Mouse (Mus musculus): ENCODE results near the gene Slc25a39.
"Not testable (repeated sequence)": the region's sequence is repeated elsewhere in the genome, so short reads cannot be mapped to it uniquely, and the experiment has no call there.

Slc25a39 gene

DNA sequence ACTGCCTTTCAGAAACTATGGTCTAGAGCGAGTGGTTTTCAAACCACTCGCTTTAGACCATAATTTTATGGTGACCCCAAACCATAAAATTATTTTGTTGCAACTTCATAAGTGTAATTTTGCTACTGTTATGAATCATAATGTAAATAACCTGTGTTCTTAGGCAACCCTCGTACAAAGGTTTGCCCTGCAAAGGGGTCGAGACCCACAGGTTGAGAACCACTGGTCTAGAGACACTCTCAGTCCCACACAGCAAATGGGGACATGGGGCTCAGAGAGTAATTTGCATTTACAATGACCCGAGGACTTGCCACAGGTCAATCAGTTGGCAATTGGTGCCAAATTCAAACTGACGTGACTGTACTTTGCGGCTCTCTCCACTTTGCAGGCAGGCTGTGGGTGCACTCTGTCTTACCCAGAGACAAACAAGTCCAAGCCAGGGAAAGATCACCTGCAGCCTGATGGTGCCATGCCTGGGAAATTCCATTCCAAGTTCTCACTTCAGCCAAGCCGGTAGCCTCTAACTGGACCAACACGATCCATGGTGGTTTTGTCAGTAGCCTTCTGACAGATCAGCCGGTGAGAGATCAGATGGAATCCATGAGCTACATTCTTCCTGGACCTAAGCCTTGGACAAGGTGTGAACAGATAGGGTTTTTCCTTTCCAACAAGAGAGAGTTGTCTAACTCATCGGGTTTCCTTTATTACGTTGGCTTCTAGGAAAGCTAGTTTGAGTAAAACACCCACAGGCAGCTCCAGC lies 35.6 kb downstream of the Slc25a39 start:
- no peak for DNase-seq (ENCODE audit: low spot score)

DNA sequence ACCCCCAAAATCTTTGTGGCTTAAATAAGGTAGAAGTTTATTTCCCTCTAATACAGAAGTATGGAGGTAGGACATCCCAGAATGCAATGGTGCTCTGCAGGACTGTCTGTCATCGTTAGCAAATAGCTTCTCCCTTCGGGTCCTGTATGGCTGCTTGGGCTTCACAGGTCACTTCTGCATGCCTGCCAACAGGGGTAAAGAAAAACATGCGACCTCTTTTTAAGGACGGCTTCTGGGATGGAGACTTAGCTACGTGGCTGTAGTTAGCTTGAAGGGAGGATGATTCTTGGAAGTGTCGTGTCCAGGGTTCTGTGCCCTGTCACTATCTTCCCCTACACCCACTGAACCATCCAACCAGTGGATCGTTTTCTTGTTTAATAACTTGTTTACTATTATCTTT lies 37.5 kb downstream of the Slc25a39 start:
- no peak for DNase-seq (ENCODE audit: low spot score)

DNA sequence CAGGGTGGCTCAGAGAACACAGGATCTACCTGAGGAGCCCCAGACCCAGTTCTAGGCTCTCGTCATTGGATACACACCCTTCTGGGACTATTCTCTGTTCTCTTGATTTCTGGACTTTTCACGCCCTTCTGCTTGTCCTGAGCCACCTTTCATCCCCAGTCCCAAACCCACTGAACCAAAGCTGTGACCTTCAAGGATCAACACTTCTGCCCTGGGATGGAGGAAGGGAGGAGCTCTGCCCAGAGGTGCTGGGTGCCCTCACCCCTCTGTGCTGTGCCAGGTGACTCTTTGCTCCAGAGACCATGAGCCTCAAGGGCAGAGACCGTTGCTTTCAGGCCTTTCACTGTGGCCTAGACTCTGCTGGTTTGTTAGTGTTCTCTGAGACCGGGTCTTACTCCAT lies 38.5 kb downstream of the Slc25a39 start:
- DNase-seq (ENCODE audit: low spot score) = no peak

DNA sequence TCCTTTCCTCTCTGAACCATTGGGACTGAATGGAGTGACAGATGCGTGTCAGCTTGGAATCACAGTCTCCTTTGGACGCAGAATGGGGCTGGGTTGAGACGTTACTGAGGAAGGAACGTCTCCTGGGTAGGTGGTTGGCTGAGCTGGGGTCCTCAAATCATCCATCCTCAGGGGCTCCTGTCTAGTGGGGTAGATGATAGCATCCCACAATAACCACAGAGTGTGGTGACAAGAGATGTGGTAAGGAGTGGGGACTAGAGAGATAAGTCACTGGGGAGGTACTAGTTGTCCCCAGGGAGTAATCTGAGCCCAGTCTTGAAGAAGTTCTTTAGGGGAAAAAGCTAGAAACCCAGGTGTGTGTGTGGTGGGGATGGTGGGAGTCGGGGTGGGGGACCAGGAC lies 39.4 kb downstream of the Slc25a39 start:
- no peak for DNase-seq (ENCODE audit: low spot score)

DNA sequence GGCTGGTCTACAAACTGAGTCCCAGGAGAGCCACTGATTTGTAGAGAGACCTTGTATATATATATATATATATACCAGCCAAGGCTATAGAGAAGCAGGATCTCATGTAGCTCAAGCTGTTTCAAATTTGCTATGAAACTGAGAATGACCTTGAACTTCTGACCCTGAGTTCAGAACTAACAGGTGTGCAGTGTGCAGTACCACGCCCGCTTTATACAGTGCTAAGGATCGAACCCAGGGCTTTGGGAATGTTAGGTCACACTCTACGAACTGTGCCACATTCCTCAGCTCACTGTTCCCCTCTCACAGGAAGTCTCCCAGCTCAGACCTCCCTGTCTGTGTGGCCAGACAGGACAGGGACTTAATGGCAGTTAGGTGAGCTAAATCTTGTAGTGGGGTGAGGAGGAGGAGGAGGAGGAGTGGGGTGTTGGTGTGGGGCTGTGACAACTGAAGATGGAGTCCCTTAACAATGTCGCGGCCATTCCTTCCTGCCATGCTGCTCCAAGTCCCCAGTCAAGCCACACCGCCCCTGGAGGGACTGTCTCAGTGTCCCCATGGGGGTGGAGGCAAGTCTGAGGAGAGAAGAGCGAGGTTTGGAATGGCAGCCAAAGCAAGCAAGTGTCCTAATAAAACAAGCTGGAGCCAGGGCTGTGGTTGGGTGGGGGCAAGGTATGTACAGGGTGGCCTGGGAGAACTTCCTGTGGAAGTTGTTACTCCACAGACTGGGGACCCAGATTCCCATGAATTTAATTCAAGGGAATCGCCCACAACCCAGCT lies 40.1 kb downstream of the Slc25a39 start:
- no peak for DNase-seq (ENCODE audit: low spot score)

DNA sequence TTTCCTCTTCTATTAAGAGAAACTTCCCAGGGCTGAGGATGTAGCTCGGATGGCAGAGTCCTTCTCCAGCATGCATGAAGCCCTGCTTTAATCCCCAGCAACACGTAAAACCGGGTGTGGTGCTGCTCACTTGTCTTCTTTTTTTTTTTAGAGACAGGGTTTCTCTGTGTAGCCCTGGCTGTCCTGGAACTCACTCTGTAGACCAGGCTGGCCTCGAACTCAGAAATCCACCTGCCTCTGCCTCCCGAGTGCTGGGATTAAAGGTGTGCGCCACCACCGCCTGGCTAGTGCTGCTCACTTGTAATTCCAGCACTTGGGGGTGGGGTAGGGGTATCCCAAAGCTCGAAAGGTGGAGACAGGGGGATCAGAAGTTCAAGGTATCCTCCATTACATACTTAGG lies 41.6 kb downstream of the Slc25a39 start, which contains the start of gene Slc4a1:
Slc4a1 (minus strand) TSS at position 101 of the 400 bp plus-strand sequence.
- DNase-seq (ENCODE audit: low spot score) = not testable (repeated sequence)

DNA sequence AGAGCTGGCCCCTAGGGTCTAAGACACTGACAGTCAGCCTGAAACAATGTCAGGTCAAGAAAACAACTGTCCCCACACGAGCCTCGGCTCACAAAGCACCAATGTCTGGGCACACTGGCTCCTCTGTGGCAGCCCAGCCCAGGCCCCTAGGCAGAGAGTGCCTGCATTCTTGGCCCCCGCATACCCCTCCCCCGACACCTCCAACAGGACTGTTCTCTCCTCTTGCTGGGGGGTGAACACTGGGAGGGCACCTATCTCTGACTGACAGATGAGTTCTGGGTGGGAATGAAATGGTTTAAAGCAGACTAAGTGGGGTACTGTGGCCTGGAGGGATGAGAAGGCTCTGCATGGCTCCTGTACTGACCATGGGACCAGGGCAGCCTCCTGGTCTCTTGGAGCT lies 42.0 kb downstream of the Slc25a39 start:
- DNase-seq (ENCODE audit: low spot score) = no peak

DNA sequence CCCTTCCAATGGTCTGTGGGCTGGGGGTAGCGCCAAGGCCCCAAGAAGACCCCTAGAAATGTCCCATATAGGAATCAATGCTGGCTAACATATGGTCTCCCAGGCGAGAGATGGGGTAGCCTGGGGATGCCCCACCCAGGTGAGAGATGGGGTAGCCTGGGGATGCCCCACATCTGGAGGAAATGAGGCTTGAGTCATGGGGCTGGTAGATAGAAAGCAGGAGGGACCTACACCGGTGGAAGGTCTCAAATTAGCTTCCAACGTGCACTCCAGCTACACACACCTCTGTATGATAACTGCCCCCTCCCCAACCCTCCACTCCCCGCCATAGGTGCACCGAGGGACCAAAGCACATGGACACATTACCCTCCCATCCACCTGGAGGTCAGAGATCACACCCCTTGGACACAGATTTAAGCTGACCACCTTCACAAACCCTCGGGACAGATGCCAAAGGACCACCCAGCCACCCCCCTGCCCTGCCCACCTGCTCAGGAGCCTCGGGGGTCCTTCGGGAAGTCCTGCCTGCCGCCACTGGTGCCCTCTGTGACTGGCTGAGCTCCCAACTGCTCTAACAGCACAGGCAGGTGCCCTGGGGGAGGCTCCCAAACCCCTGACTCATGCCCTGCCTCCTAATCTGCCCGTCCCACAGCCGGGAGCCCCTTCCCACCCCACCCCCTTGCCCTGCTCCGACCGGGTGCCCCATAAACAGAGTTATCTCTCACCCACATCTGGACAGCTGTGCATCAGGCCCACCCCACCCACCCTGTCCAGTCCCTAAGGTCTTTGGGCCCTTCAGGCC lies 43.0 kb downstream of the Slc25a39 start:
- DNase-seq (ENCODE audit: low spot score) = no peak

DNA sequence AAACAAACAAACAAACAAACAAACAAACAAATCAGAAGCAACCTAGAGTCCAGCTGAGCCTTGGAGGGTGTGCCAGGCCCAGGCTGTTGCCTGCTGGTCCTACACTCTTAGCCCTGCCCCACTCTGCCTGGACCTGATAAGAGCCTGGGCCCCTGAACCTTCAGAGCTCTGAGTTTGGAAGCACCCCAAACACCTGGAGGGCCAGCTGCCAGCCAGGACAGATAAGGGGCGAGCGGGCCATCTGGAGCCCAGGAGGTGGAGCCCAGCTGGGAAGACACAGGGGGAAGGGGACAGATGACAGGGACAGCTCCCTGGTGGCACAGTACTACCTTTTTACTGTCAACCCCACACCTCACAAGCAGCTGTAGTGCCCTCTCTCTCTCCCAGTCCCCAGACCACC lies 44.1 kb downstream of the Slc25a39 start:
- no peak for DNase-seq (ENCODE audit: low spot score)

DNA sequence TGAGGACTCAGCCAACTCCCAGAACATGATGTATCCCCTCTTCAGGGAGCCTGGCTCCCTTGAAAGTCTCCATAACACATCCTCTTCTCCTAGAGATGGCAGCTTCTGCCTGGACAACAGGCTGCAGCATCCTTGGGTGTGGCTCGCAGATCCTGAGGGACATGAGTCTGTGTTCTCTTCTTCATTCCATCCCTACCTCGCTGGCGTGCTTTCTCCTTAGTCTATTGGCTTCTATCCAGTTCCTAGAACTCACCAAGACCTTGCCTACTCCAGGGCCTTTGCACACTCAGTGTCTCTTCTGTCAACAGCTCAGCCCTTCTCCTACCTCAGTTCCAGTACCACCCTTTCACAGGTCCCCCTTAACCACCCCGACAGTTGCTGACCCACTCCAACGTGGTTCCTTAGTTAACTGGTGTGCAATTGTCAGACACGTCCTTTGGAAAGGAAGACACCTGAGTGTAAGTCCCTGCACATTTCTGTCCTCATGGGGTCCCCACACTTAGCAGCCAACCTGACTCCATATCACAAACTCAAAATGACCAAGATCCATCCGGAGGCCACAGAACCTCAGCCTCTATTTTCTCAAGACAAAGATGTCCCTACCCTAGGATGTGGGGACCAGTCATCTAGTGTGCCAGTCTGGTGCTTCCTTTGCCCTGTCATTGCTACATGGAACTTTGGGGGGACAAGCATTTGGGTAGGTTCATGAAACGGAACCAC lies 45.8 kb downstream of the Slc25a39 start:
- no peak for DNase-seq (ENCODE audit: low spot score)

DNA sequence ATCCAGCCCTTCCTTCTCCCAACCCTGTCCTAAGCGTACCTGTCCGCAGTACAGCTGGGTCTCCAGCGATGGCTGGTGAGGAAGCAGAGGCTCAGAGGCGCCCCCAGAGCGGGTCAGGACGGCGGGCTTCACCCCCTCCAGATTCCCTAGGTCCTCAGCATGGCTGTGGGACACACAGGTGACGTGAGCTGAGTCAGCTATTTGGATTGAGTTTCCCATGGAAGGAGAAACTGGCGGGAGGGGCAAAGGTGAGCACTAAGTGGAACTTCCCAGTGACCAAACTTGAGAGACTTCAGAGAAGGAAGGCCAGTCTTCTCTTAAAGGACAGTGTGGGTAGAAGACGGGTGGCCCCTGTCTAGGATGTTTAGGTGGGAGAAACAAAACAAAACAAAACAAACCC lies 49.4 kb downstream of the Slc25a39 start:
- DNase-seq (ENCODE audit: low spot score) = no peak

DNA sequence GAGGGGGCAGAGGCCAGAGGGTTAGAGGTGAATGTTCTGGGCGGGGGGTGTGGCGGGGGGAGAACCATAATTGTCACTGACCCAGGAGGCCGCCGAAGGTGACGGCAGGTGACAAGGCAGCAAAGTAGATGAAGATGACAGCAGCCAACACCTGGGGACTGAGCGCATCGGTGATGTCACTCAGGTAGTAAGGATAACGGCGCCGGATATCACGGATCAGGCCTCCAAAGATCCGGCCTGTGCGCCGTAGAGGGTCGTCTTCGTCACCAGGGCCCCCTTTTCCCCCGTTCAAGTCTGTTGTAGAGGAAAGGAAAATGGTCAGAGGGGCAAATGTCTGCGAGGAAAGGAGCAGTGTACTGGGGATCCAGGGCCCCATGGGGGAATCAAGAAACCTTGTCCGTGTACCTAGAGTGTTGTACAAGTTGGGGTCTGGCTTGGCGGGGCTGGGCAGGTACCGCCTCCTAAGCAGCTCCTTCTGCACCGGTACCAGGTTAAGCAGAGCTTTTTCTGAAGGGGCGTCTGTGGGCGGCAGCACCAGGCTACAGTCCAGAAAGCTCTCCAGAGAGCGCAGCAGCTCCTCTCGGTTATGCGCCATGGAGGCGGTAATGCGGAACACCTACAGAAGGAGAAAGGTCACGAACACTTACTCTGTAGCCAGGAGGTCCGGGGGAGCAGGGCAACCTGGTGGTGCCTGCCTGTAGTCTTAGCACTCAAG lies 51.0 kb downstream of the Slc25a39 start:
- DNase-seq (ENCODE audit: low spot score) = no peak

DNA sequence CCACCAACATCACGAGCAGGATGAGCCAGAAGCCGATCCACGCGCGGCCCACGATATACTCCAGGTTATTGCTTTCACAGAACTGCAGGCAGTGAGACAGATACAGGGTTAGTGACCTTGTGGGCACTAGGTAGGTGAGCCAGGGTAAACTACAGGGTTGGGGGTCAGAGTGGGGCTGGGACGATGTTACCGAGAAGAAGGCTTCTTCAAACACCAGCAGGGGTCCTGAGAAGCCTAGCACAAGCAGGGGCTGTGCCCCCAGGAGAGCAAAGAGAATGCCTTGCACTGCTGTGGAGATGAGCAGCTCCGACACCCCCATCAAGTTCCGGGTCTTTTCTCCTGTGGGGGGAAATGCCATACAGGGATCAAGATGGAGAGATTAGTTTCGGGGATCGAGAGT lies 51.6 kb downstream of the Slc25a39 start:
- DNase-seq (ENCODE audit: low spot score) = no peak

DNA sequence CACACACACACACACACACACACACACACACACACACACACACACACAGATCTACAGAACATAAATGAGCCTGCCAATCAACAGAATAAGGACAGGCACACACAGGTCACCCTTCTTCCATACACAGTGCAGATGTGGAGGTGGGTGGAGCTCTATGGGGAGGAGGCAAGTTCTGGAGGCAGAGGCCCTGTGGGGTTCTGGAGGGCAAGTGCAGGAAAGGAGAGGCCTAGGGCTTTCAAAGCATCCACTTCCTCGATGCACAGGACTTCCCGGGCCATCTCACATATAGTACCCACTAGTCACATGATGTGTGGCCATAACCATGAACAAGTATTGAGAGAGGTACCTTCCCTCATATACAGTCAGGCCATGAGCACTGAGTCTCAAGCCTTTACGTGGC lies 52.2 kb downstream of the Slc25a39 start:
- DNase-seq (ENCODE audit: low spot score) = no peak

DNA sequence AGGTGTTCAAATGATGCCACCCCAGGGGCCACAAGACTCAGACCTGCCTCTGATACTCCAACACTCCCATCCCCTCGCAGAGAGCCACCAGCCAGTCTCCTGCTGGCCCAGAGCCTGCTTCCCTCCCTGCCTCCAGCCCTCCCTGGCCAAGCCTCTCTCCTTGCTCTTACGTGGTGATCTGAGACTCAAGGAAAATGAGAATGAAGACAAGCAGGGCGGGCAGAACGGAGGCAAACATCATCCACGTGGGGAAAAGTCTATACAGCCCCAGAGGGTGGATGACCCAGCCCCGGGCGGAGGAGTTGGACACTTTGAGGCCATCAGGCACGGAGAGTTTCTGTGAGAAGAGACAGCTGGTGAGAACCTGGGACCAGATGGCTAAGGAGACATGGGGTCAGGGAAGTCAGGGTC lies 54.7 kb downstream of the Slc25a39 start:
- DNase-seq (ENCODE audit: low spot score) = no peak
